Mouse (Mus musculus): ENCODE measurements around the gene 4833439L19Rik.

4833439L19Rik gene

GRCm38 (mm10) chr13:54527140-54527539 is 38.1 kb downstream of the 4833439L19Rik start:
- no peak for DNase-seq (ENCODE audit: extremely low read depth, low read depth, low spot score)

GRCm38 (mm10) chr13:54521181-54521580 is 44.1 kb downstream of the 4833439L19Rik start:
- DNase-seq (ENCODE audit: extremely low read depth, low read depth, low spot score), result no peak

- no peak for DNase-seq (ENCODE audit: extremely low read depth, low read depth, low spot score)
These were observed 45.0 kb downstream of the 4833439L19Rik start for GRCm38 (mm10) chr13:54520221-54520620.

GRCm38 (mm10) chr13:54505920-54506319 is 59.3 kb downstream of the 4833439L19Rik start:
- no peak for DNase-seq (ENCODE audit: extremely low read depth, low read depth, low spot score)

- DNase-seq (ENCODE audit: extremely low read depth, low read depth, low spot score), result no peak
These were observed 60.5 kb downstream of the 4833439L19Rik start for GRCm38 (mm10) chr13:54504611-54505260.

GRCm38 (mm10) chr13:54503604-54504521 is 61.4 kb downstream of the 4833439L19Rik start, which contains the start of gene Simc1:
Gene Simc1, plus strand, starts transcription at chr13:54503779.
- DNase-seq (ENCODE audit: extremely low read depth, low read depth, low spot score), result no peak

GRCm38 (mm10) chr13:54503278-54503603 is 62.0 kb downstream of the 4833439L19Rik start:
- no peak for DNase-seq (ENCODE audit: extremely low read depth, low read depth, low spot score)

- no peak for DNase-seq (ENCODE audit: extremely low read depth, low read depth, low spot score)
These were observed 63.1 kb downstream of the 4833439L19Rik start for GRCm38 (mm10) chr13:54501957-54502690.

GRCm38 (mm10) chr13:54501352-54501751 is 63.9 kb downstream of the 4833439L19Rik start:
- no peak for DNase-seq (ENCODE audit: extremely low read depth, low read depth, low spot score)

All from fat pad, adult 2 months (tissue).